Mouse (Mus musculus): ENCODE results near the gene Safb. TPM values are rescaled to one million over a fixed set of nuclear protein-coding genes. Genes with fewer than 3 reads are reported as not detected.

Gene Safb
- polyA plus RNA-seq (2012; ENCODE audit: insufficient read depth, insufficient read length, low replicate concordance, missing spikeins), result 696 TPM in 1 of 2 replicates, not detected in the other

- 1% methylated on average over 93 of the region's 101 CpGs for WGBS
- Histone ChIP-seq H3K4me1 (ENCODE audit: control insufficient read depth, insufficient read depth, low read length) (peaks cover 29% of the 10 kb centered on the region), H3K4me3 (ENCODE audit: insufficient read depth, low read depth, low read length) (peak within 1 kb of the TSS; percentile 89), H3K27ac (ENCODE audit: insufficient read depth, low read depth, low read length) (peak within 1 kb of the TSS; percentile 90)
- TF ChIP-seq CTCF (IDR thresholded peaks at IDR 0.05; ENCODE audit: insufficient read depth, low read depth, low read length) (no peak), POLR2A (IDR thresholded peaks at IDR 0.05; ENCODE audit: insufficient read depth, low read depth, low read length) (peak; percentile 76)
Measured at GRCm38 (mm10) chr17:56584257-56585130, at the start of gene Safb, which contains the start of gene Safb2. Gene Safb (plus strand): TSS chr17:56584825. Gene Safb2 (minus strand): TSS chr17:56584585.

GRCm38 (mm10) chr17:56536192-56536591 is 48.4 kb upstream of the Safb start:
- H3K27ac ChIP-seq (ENCODE audit: insufficient read depth, low read depth, low read length), result peak overlapping the region; percentile 50
- H3K4me1 ChIP-seq (ENCODE audit: control insufficient read depth, insufficient read depth, low read length), result peaks cover 23% of the 10 kb centered on the region
- no peak overlapping the region for H3K4me3 ChIP-seq (ENCODE audit: insufficient read depth, low read depth, low read length)
- TF ChIP-seq CTCF (IDR thresholded peaks at IDR 0.05; ENCODE audit: insufficient read depth, low read depth, low read length) (no peak), POLR2A (IDR thresholded peaks at IDR 0.05; ENCODE audit: insufficient read depth, low read depth, low read length) (0 out of 2 replicates have a peak, but pooled peaks have one; percentile 15)
- WGBS, result 47% methylated on average over 14 of the region's 14 CpGs

- 15% methylated on average over 3 of the region's 3 CpGs for WGBS
Measured at GRCm38 (mm10) chr17:56536874-56537273, 47.8 kb upstream of the Safb start.

DNA sequence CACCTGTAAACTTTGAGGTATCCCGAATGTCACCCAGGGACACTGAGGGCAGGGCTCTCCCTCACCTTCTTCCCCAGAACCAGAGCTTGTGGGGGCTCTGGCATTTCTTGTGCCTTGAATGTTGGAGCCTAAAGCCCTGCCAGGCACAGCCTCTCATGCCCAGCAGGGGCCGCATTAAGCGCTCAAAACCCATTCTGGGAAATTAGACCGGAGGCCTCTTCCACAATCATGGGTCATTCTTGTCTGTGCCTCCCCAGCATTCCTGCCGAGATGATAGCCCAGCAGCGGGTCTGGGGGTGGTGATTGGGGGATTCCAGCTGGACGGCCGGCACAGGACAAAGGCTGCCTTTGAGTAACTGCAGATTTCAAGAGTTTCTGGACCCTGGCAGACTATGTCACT is 46.7 kb upstream of the Safb start:
- H3K4me1 ChIP-seq (ENCODE audit: control insufficient read depth, insufficient read depth, low read length), result peaks cover 30% of the 10 kb centered on the region
- TF ChIP-seq CTCF (IDR thresholded peaks at IDR 0.05; ENCODE audit: insufficient read depth, low read depth, low read length) (no peak), POLR2A (IDR thresholded peaks at IDR 0.05; ENCODE audit: insufficient read depth, low read depth, low read length) (no peak)
- WGBS, result 42% methylated on average over 8 of the region's 8 CpGs
- peak overlapping the region; percentile 15; the same call in 1 of the 2 replicates for H3K27ac ChIP-seq (ENCODE audit: insufficient read depth, low read depth, low read length)
- H3K4me3 ChIP-seq (ENCODE audit: insufficient read depth, low read depth, low read length), result no peak overlapping the region

More at GRCm38 (mm10) chr17:56536874-56537273, 47.8 kb upstream of the Safb start:
- TF ChIP-seq CTCF (IDR thresholded peaks at IDR 0.05; ENCODE audit: insufficient read depth, low read depth, low read length), result no peak
- no peak for TF ChIP-seq POLR2A (IDR thresholded peaks at IDR 0.05; ENCODE audit: insufficient read depth, low read depth, low read length)
- Histone ChIP-seq H3K27ac (ENCODE audit: insufficient read depth, low read depth, low read length) (no peak overlapping the region), H3K4me3 (ENCODE audit: insufficient read depth, low read depth, low read length) (no peak overlapping the region), H3K4me1 (ENCODE audit: control insufficient read depth, insufficient read depth, low read length) (peaks cover 23% of the 10 kb centered on the region)

DNA sequence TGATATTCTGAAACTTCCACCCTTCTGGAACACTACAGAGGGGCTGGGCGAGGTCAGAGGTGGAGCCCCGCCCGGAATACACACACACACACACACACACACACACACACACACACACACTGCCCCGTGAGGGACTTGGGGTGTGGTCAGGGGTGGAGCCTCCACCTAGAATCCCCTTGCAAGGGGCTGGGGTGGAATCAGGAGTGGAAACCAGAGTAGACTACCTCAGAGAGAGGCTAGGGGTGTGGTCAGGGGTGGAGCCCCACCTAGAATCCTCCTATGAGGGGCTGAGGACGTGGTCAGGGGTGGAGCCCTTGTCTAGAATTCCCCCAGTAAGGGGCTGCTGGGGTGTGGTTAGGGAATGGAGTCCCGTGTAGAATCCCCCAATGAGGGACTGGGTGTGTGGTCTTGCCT is 44.1 kb upstream of the Safb start:
- Histone ChIP-seq H3K4me3 (ENCODE audit: insufficient read depth, low read depth, low read length) (no peak overlapping the region), H3K4me1 (ENCODE audit: control insufficient read depth, insufficient read depth, low read length) (peaks cover 33% of the 10 kb centered on the region), H3K27ac (ENCODE audit: insufficient read depth, low read depth, low read length) (no peak overlapping the region)
- TF ChIP-seq POLR2A (IDR thresholded peaks at IDR 0.05; ENCODE audit: insufficient read depth, low read depth, low read length) (no peak), CTCF (IDR thresholded peaks at IDR 0.05; ENCODE audit: insufficient read depth, low read depth, low read length) (no peak)
- 66% methylated on average over 6 of the region's 6 CpGs for WGBS

GRCm38 (mm10) chr17:56542736-56543135 is 41.9 kb upstream of the Safb start:
- peaks cover 29% of the 10 kb centered on the region for H3K4me1 ChIP-seq (ENCODE audit: control insufficient read depth, insufficient read depth, low read length)
- no peak for TF ChIP-seq POLR2A (IDR thresholded peaks at IDR 0.05; ENCODE audit: insufficient read depth, low read depth, low read length)
- TF ChIP-seq CTCF (IDR thresholded peaks at IDR 0.05; ENCODE audit: insufficient read depth, low read depth, low read length), result no peak
- no peak overlapping the region for H3K4me3 ChIP-seq (ENCODE audit: insufficient read depth, low read depth, low read length)
- 20% methylated on average over 8 of the region's 8 CpGs for whole genome bisulfite sequencing
- no peak overlapping the region for H3K27ac ChIP-seq (ENCODE audit: insufficient read depth, low read depth, low read length)

DNA sequence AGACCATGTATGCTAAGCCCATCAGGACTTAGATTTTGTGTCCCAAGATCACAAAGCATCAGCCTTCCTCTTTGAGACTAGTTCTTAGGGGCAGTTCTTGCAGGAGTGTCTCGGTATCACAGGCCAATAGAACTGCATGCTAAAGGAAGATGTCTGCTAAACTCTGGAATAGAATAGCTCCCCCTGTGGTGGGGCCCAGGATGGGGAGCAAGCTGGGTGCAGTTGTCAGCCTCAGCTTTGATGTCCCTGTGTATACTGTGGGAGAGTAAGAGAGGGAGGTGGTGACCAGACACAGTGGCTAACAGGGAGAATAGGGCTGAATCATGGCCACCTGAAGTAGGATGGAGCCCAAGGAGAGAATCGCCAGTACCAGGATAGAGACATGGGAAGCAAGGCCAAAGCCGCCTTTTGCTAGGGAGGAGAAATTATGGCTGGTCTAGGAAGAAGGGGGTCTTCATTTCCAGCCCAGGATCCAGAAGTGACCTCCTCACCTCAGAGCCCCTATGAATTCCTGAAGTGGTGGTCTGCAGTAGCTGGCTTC is 40.9 kb upstream of the Safb start:
- TF ChIP-seq POLR2A (IDR thresholded peaks at IDR 0.05; ENCODE audit: insufficient read depth, low read depth, low read length), result no peak
- no peak for TF ChIP-seq CTCF (IDR thresholded peaks at IDR 0.05; ENCODE audit: insufficient read depth, low read depth, low read length)
- no peak overlapping the region for H3K4me3 ChIP-seq (ENCODE audit: insufficient read depth, low read depth, low read length)
- H3K27ac ChIP-seq (ENCODE audit: insufficient read depth, low read depth, low read length), result no peak overlapping the region
- H3K4me1 ChIP-seq (ENCODE audit: control insufficient read depth, insufficient read depth, low read length), result peaks cover 21% of the 10 kb centered on the region
- 92% methylated on average over 3 of the region's 3 CpGs for WGBS

DNA sequence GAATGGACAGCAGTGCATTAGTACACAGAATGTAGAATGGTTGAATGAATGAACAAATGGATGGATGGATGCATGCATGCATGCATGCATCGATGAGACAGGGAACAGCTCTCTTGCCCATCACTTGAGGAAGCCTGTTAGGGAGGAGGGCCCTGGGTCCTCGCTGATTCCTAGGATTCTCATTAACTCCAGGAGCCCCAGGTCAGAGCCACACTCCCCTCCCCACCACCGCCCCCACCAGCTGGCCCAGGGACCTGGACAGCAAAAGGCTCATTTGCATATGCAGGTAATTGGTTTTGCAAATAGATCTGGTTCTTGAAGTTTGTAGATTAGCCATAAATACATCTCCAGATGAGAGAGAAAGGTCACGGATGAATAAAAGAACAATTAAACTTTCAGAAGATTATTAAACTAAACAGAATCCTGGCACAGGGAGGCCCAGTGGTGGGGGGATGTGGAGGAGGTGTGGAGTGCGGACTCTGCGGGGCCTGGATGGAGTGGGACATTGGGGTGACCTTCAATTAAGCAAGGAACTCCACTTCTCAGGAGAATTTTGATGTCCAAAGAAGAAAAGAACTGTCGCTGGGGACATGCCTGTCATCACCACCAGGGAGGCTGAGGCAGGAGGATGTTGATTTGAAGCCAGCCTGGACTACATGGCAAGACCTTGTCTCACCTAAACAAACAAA is 39.8 kb upstream of the Safb start:
- Histone ChIP-seq H3K27ac (ENCODE audit: insufficient read depth, low read depth, low read length) (no peak overlapping the region), H3K4me3 (ENCODE audit: insufficient read depth, low read depth, low read length) (no peak overlapping the region), H3K4me1 (ENCODE audit: control insufficient read depth, insufficient read depth, low read length) (peaks cover 21% of the 10 kb centered on the region)
- 90% methylated on average over 7 of the region's 7 CpGs for WGBS
- no peak for TF ChIP-seq CTCF (IDR thresholded peaks at IDR 0.05; ENCODE audit: insufficient read depth, low read depth, low read length)
- TF ChIP-seq POLR2A (IDR thresholded peaks at IDR 0.05; ENCODE audit: insufficient read depth, low read depth, low read length), result no peak
